Mouse (Mus musculus): ENCODE measurements around the gene Gm45062.
"Not testable (repeated sequence)": the region's sequence is repeated elsewhere in the genome, so short reads cannot be mapped to it uniquely, and the experiment has no call there.

Gene Gm45062

GRCm38 (mm10) chr6:8508883-8509536, 249.8 kb downstream of the Gm45062 start:
- DNase-seq (ENCODE audit: low read depth, low spot score), result peak; percentile 96

DNA sequence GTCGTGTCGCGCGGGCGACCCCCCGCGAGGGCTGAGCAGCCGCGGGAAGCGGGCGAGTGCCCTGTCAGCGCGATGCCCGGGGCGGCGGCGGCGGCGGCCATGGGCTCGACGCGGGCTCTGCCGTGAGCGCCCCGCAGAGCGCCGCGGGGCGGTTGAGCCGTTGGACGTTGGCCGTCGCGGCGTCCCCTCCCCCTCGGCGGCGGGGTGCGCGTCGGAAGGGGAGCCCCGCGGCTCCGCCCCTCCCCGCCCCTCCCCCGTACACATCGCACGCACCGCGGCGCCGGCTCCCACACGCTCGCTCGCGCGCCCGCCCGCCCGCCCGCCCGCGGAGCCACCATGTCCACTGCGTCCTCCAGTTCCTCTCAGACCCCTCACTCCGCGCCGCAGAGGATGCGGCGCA, 250.3 kb downstream of the Gm45062 start, which contains the start of gene Glcci1:
TSS of gene Glcci1 (plus strand) at position 50 of the 400 bp plus-strand sequence.
- peak; percentile 50 for DNase-seq (ENCODE audit: low read depth, low spot score)

DNA sequence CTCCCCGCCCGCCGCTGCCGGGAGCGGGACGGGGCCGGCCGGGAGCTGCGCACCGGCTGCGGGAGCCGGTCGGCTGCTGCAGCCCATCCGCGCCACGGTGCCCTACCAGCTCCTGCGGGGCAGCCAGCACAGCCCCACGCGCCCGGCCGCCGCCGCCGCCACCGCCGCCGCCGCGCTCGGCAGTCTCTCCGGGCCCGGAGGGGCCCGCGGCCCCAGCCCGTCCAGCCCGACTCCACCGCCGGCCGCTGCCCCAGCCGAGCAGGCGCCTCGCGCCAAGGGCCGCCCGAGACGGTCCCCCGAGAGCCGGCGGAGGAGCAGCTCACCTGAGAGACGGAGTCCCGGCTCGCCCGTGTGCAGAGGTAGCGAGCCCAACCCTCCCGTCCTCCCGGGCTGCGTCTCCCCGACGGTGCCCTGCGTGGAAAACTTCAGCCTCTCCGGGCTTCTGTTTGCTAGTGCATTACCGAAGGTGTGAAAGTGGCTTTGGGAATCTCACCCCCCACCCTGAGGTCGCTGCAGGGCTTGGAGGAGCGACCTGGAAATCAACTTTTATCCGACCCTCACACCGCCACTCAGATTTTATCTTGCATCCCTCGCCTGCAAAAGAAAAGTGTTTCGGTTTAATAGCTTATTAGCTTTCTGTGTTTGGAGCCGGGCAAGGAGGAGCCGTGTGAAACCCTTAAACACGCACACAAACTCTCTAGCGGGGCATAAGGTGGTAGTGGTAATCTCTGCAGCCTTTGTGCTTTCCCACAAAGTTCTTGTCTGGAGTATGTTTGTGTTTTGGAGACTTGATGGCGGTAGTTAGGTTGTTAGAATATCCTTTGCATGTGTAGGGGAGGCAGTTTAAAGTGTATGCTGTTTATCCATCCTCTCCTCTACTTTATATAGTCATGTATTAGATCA, 251.0 kb downstream of the Gm45062 start:
- DNase-seq (ENCODE audit: low read depth, low spot score), result no peak

GRCm38 (mm10) chr6:8510864-8511428, 251.7 kb downstream of the Gm45062 start:
- DNase-seq (ENCODE audit: low read depth, low spot score), result no peak

DNA sequence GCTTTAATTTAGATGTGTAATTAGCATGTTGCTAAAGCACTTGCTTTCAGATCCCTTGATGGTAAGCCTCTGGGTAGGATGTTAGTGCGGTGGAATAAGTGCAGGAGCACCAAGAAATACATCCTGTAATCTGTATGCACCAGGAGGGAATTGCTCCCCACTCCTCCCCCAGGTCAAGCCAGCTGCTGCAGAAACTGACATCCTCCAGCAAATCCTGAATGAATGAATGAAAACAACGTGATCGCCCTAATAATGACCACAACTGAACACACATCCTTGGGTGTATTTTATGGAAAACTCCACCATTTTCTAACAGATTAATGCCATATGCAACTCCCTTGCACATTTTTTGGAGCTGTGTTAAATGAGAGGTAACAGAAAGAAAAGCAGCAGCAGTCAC, 252.2 kb downstream of the Gm45062 start:
- DNase-seq (ENCODE audit: low read depth, low spot score), result no peak

GRCm38 (mm10) chr6:8512416-8512815, 253.2 kb downstream of the Gm45062 start:
- DNase-seq (ENCODE audit: low read depth, low spot score), result no peak

GRCm38 (mm10) chr6:8519687-8520086, 260.4 kb downstream of the Gm45062 start:
- DNase-seq (ENCODE audit: low read depth, low spot score), result no peak

- DNase-seq (ENCODE audit: low read depth, low spot score), result no peak
Measured at GRCm38 (mm10) chr6:8521231-8521630, 262.0 kb downstream of the Gm45062 start.

DNA sequence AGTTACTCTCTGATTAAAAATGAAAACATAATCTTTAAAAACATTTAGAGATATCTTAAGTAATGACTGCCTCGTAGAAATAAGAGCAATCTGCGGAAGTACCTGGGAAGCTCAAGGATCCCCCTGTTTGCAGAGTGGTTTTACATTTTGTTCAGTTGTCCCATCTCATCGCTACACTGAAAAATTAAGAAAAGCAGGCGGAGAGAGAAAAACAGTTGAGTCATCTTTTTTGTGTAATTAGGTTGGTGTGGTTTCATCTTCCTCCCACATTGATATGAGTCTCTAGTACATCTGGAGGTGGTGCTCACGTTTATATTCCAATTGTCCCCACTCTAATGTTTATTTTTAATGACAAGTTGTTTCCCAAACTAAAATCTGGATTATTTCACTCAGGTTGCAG, 265.5 kb downstream of the Gm45062 start:
- DNase-seq (ENCODE audit: low read depth, low spot score), result no peak

DNA sequence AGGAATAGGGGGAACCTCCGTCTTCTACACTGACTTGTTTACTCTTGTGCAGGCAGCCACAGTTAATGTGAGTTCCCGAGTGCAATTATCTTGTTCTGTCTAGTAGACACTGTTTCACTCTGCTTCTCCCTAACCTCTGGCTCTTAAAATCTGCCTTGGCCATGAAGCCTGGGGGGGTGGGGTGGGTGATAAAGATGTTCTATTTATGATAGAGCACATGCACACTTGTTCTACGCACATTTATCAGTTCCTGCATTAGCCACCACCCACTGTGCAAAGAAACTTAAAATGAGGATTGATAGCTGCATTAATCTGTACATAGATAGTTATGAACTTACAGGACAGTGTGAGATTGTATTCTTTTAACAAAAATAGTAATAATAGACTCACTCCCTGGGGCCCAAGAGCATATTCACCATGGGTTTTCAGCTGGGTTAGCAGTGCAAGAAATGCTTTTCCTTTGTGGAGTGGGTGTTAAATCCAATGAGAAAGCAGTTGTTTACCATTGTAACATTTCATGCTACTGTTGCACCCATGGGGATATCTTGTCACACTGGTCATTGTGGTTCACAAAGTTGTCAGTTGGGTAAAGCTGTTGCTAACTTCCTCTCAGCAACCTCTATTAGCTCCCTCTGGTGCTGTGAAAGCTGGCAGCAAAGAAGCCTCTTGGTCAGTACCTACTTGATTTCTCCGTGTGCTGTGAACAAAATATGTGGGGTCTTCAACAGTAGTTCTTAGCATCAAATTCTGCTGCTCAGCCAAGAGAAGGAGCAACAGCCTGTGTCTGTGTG, 272.0 kb downstream of the Gm45062 start:
- DNase-seq (ENCODE audit: low read depth, low spot score), result no peak

DNA sequence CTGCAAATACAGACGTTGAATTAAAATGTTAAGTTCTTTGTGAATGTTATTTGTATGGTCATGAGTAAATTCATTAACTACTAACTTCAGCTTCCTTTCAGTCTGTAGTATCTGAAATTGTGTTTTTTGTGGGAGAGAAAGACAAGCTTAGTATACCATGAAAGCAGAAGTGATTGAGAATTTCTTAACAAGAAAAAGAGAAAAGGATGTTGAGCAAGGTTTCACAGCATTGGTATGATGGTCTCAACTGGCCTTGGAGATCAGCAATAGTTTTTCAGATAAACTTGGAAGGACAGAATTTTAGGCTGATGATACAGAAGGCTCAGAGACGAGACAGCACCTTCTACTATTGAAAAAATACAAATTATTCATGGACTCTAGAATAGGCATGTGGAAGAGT, 277.7 kb downstream of the Gm45062 start:
- no peak for DNase-seq (ENCODE audit: low read depth, low spot score)

DNA sequence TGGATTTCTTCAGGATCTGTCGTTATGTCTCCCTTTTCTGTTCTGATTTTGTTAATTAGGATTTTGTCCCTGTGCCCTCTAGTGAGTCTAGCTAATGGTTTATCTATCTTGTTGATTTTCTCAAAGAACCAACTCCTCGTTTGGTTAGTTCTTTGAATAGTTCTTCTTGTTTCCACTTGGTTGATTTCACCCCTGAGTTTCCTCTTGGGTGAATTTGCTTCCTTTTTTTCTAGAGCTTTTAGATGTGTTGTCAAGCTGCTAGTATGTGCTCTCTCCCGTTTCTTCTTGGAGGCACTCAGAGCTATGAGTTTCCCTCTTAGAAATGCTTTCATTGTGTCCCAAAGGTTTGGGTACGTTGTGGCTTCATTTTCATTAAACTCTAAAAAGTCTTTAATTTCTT, 282.3 kb downstream of the Gm45062 start:
- not testable (repeated sequence) for DNase-seq (ENCODE audit: low read depth, low spot score)

DNA sequence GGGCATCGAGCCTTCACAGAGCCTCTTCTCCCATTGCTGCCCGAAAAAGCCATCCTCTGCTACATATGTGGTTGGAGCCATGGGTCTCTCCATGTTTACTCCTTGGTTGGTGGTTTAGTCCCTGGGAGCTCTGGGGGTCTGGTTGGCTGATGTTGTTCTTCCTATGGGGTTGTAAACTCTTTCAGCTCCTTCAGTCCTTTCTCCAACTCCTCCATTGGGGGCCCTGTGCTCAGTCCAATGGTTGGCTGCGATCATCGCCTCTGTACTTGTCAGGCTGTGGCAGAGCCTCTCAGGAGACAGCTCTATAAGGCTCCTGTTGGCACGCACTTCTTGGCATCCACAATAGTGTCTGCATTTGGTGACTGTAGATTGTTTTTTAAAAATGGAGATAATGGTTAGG, 285.6 kb downstream of the Gm45062 start:
- no peak for DNase-seq (ENCODE audit: low read depth, low spot score)

- DNase-seq (ENCODE audit: low read depth, low spot score), result no peak
Measured at GRCm38 (mm10) chr6:8545780-8546179, 286.5 kb downstream of the Gm45062 start.

DNA sequence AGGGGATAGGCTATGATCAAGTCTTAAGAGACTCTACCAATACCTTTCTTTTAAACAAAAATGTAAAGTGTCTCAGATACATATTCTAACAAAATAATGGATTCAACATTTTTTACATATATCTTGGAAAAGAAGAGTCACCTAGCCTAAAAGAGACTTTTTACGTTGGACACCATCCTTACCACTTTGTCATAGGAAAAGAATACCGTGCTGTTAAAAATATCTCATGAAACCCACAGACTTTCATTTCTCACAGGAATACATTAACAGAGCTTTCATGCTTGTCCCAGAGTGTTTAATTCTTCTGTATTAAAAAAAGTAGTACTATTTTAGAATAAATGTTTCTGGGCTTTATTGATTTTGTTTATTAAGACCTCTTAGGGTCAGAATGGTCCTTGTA, 291.9 kb downstream of the Gm45062 start:
- no peak for DNase-seq (ENCODE audit: low read depth, low spot score)

- DNase-seq (ENCODE audit: low read depth, low spot score), result no peak
Measured at GRCm38 (mm10) chr6:8556849-8557571, 297.8 kb downstream of the Gm45062 start.

DNA sequence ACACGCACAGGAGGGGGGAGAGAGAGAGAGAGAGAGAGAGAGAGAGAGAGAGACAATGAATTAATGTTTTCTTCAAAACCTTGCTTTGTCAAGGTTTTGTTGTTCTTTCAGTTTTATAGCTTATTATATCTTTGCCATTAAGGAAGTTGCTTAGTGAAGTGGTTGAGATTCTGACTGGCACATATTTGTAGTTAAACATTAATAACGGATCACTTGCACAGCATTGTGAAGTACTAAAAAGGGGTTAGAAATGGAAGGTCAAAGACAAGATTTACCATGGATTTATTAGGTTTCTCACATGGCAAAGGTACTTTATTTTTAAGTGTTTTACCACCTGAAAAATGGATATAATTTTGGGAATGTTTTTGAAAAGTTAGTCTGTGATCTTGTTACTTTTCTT, 301.4 kb downstream of the Gm45062 start:
- DNase-seq (ENCODE audit: low read depth, low spot score), result no peak

- no peak for DNase-seq (ENCODE audit: low read depth, low spot score)
Measured at GRCm38 (mm10) chr6:8582377-8582776, 323.1 kb downstream of the Gm45062 start.

- no peak for DNase-seq (ENCODE audit: low read depth, low spot score)
Measured at GRCm38 (mm10) chr6:8583892-8584291, 324.6 kb downstream of the Gm45062 start.

DNA sequence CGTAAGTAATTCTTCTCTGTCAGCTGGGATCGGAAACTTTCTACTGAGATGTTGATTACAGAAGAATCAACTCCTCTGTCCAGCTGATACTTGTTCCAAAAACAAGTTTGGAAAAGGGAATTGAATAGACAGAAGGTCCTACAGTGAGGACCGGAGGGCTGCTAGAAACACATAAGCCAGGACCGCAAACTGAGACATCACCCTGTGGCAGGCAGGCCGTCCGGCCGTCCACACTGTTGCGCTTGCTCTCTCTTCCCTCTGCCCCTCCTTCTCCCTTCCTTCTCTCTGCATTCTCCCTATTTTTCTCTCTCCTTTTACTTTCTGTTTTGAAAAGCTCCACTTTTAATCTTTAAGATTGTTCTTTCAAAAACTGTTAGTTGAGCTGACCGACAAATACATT, 332.4 kb downstream of the Gm45062 start:
- no peak for DNase-seq (ENCODE audit: low read depth, low spot score)

GRCm38 (mm10) chr6:8617369-8617768, 358.1 kb downstream of the Gm45062 start:
- no peak for DNase-seq (ENCODE audit: low read depth, low spot score)

All from brain, embryonic 18.5 days (tissue).